Mouse (Mus musculus): Measurements from ENCODE around the gene Ttl. TPM values are rescaled to one million over a fixed set of nuclear protein-coding genes. Genes with fewer than 3 reads are reported as not detected.

Ttl gene
- total and polyA plus RNA-seq, 2 experiments from 2014 or later: 5.6 to 9.4 TPM

GRCm38 (mm10) chr2:129061456-129062059 lies 4.2 kb upstream of the Ttl start:
- no peak overlapping the region for H3K9ac ChIP-seq (replicated peaks; ENCODE audit: low read depth, low read length)
- no peak for ATAC-seq (ENCODE audit: insufficient read depth, low read depth)

DNA sequence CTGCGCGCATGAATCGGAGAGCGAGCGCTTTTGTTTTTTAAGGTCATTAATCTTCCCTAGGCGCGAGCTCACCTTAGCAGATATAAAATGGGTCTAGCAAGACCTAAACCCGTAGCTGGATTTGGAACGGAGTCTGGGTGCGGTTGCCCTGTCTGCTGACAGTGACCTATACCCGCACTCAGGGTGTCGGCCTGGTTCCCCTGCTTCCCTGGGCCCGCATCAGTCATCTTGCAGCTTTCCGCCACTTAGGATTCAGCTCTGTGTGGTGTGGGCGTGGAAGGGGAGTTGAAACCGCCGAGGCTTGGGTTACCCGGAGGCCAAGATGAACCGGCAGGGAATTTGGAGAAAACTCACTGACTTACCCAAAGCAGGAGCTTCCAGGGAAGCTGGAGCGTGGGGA lies 584 bp downstream of the Ttl start:
- H3K4me2 ChIP-seq (ENCODE audit: low read depth, low read length): peak overlapping the region; percentile 71
- peak overlapping the region; percentile 52; the same call in 1 of the 2 replicates for H3K27ac ChIP-seq (ENCODE audit: low read depth)
- H3K9ac ChIP-seq (replicated peaks; ENCODE audit: low read depth, low read length): peak overlapping the region; percentile 63
- TF ChIP-seq CTCF (IDR thresholded peaks at IDR 0.05; ENCODE audit: low read depth) (no peak), EP300 (IDR thresholded peaks at IDR 0.05; ENCODE audit: low read depth) (no peak)
- ATAC-seq (ENCODE audit: insufficient read depth, low read depth) (peak; percentile 57), DNase-seq (ENCODE audit: low spot score) (peak; percentile 30)
- H3K36me3 ChIP-seq (replicated peaks; ENCODE audit: control insufficient read depth, insufficient read depth, low read length): no peaks in the 10 kb centered on the region
- under 1% methylated on average over 20 of the region's 20 CpGs for WGBS
- H3K4me3 ChIP-seq (ENCODE audit: low read depth, low read length): peak overlapping the region; percentile 76
- H3K27me3 ChIP-seq (ENCODE audit: control insufficient read depth, insufficient read depth, low read length): no peaks in the 10 kb centered on the region
- no peaks in the 10 kb centered on the region for H3K9me3 ChIP-seq (replicated peaks; ENCODE audit: control insufficient read depth, low read length)
- H3K4me1 ChIP-seq (ENCODE audit: control insufficient read depth, insufficient read depth): peaks cover 15% of the 10 kb centered on the region; the same call in 1 of the 2 replicates

More at GRCm38 (mm10) chr2:129061456-129062059, 4.2 kb upstream of the Ttl start:
- no peak for TF ChIP-seq CTCF (IDR thresholded peaks at IDR 0.05; ENCODE audit: low read depth)
- no peak for TF ChIP-seq EP300 (IDR thresholded peaks at IDR 0.05; ENCODE audit: low read depth)
- Histone ChIP-seq H3K27ac (ENCODE audit: low read depth) (no peak overlapping the region), H3K9me3 (replicated peaks; ENCODE audit: control insufficient read depth, low read length) (0 out of 2 replicates have a peak, but pooled peaks cover 9% of the 10 kb centered on the region), H3K36me3 (replicated peaks; ENCODE audit: control insufficient read depth, insufficient read depth, low read length) (no peaks in the 10 kb centered on the region), H3K4me3 (ENCODE audit: low read depth, low read length) (no peak overlapping the region), H3K4me2 (ENCODE audit: low read depth, low read length) (no peak overlapping the region), H3K27me3 (ENCODE audit: control insufficient read depth, insufficient read depth, low read length) (no peaks in the 10 kb centered on the region), H3K4me1 (ENCODE audit: control insufficient read depth, insufficient read depth) (peaks cover 4% of the 10 kb centered on the region; the same call in 1 of the 2 replicates)
- no peak for DNase-seq (ENCODE audit: low spot score)
- WGBS: 69% methylated on average over 10 of the region's 10 CpGs

DNA sequence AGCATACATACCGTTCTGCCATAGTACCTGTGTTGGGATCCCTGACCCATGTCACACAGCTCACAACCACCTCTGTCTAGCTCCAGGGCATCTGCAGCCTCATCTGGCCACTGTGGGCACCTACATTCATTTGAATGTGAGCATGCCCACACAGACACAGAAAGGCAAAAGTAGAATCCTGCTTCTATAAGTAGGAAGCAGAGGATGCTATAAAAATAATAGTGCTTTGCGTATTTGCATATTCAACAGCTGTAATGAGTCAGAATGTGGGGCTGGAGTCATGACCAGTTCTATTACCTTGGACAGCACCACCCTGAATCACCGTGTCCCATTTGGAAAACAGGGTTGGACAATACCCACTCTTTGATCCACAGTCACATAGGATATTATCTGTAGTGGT lies 4.6 kb downstream of the Ttl start:
- Histone ChIP-seq H3K9me3 (replicated peaks; ENCODE audit: control insufficient read depth, low read length) (no peaks in the 10 kb centered on the region), H3K27ac (ENCODE audit: low read depth) (no peak overlapping the region), H3K27me3 (ENCODE audit: control insufficient read depth, insufficient read depth, low read length) (no peaks in the 10 kb centered on the region), H3K36me3 (replicated peaks; ENCODE audit: control insufficient read depth, insufficient read depth, low read length) (no peaks in the 10 kb centered on the region), H3K9ac (replicated peaks; ENCODE audit: low read depth, low read length) (no peak overlapping the region), H3K4me3 (ENCODE audit: low read depth, low read length) (no peak overlapping the region), H3K4me1 (ENCODE audit: control insufficient read depth, insufficient read depth) (peaks cover 15% of the 10 kb centered on the region; the same call in 1 of the 2 replicates), H3K4me2 (ENCODE audit: low read depth, low read length) (no peak overlapping the region)
- WGBS: 85% methylated on average over 3 of the region's 3 CpGs
- DNase-seq (ENCODE audit: low spot score): no peak
- no peak for ATAC-seq (ENCODE audit: insufficient read depth, low read depth)
- TF ChIP-seq EP300 (IDR thresholded peaks at IDR 0.05; ENCODE audit: low read depth) (no peak), CTCF (IDR thresholded peaks at IDR 0.05; ENCODE audit: low read depth) (no peak)

DNA sequence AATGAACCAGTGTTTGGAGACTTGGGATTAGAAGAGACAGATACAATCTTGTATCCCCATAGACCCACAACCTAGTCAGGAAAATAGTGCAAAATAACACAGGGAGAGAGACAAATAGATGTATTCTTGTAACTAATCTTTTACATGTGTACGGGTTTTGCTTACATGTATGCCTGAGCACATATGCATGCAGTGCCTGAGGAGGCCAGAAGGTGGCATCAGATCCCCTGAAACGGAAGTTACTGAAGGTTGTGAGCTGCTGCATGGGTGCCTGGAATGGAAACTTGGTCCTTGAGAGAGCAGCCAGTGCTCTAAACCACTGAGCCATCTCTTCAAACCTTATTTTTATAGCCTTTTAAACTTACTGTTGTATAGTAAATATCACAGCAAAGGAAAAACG lies 12.6 kb downstream of the Ttl start:
- no peak overlapping the region for H3K4me2 ChIP-seq (ENCODE audit: low read depth, low read length)
- TF ChIP-seq EP300 (IDR thresholded peaks at IDR 0.05; ENCODE audit: low read depth) (no peak), CTCF (IDR thresholded peaks at IDR 0.05; ENCODE audit: low read depth) (peak; percentile 21)
- no peaks in the 10 kb centered on the region for H3K9me3 ChIP-seq (replicated peaks; ENCODE audit: control insufficient read depth, low read length)
- no peak overlapping the region for H3K4me3 ChIP-seq (ENCODE audit: low read depth, low read length)
- 82% methylated on average over 3 of the region's 3 CpGs for WGBS
- no peaks in the 10 kb centered on the region for H3K27me3 ChIP-seq (ENCODE audit: control insufficient read depth, insufficient read depth, low read length)
- no peak for ATAC-seq (ENCODE audit: insufficient read depth, low read depth)
- no peak overlapping the region for H3K9ac ChIP-seq (replicated peaks; ENCODE audit: low read depth, low read length)
- DNase-seq (ENCODE audit: low spot score): no peak
- no peak overlapping the region for H3K27ac ChIP-seq (ENCODE audit: low read depth)
- no peaks in the 10 kb centered on the region for H3K4me1 ChIP-seq (ENCODE audit: control insufficient read depth, insufficient read depth)
- peaks cover 31% of the 10 kb centered on the region for H3K36me3 ChIP-seq (replicated peaks; ENCODE audit: control insufficient read depth, insufficient read depth, low read length)

- 0 out of 2 replicates have a peak overlapping the region, but pooled peaks have one; percentile 13 for H3K27ac ChIP-seq (ENCODE audit: low read depth)
- no peak overlapping the region for H3K4me2 ChIP-seq (ENCODE audit: low read depth, low read length)
- H3K4me3 ChIP-seq (ENCODE audit: low read depth, low read length): no peak overlapping the region
- H3K9ac ChIP-seq (replicated peaks; ENCODE audit: low read depth, low read length): no peak overlapping the region
- peaks cover 31% of the 10 kb centered on the region for H3K36me3 ChIP-seq (replicated peaks; ENCODE audit: control insufficient read depth, insufficient read depth, low read length)
- no peak for DNase-seq (ENCODE audit: low spot score)
- H3K4me1 ChIP-seq (ENCODE audit: control insufficient read depth, insufficient read depth): no peaks in the 10 kb centered on the region
- 46% methylated on average over 2 of the region's 2 CpGs for WGBS
- ATAC-seq (ENCODE audit: insufficient read depth, low read depth): no peak
- TF ChIP-seq CTCF (IDR thresholded peaks at IDR 0.05; ENCODE audit: low read depth) (no peak), EP300 (IDR thresholded peaks at IDR 0.05; ENCODE audit: low read depth) (no peak)
- H3K27me3 ChIP-seq (ENCODE audit: control insufficient read depth, insufficient read depth, low read length): no peaks in the 10 kb centered on the region
- H3K9me3 ChIP-seq (replicated peaks; ENCODE audit: control insufficient read depth, low read length): no peaks in the 10 kb centered on the region
These were observed 13.5 kb downstream of the Ttl start for GRCm38 (mm10) chr2:129079194-129079593.

GRCm38 (mm10) chr2:129081097-129081496 lies 15.4 kb downstream of the Ttl start:
- peaks cover 34% of the 10 kb centered on the region for H3K36me3 ChIP-seq (replicated peaks; ENCODE audit: control insufficient read depth, insufficient read depth, low read length)
- H3K4me1 ChIP-seq (ENCODE audit: control insufficient read depth, insufficient read depth): no peaks in the 10 kb centered on the region
- no peaks in the 10 kb centered on the region for H3K27me3 ChIP-seq (ENCODE audit: control insufficient read depth, insufficient read depth, low read length)
- H3K4me2 ChIP-seq (ENCODE audit: low read depth, low read length): no peak overlapping the region
- no peak overlapping the region for H3K4me3 ChIP-seq (ENCODE audit: low read depth, low read length)
- no peak overlapping the region for H3K9ac ChIP-seq (replicated peaks; ENCODE audit: low read depth, low read length)
- 0 out of 2 replicates have a peak, but pooled peaks cover 3% of the 10 kb centered on the region for H3K9me3 ChIP-seq (replicated peaks; ENCODE audit: control insufficient read depth, low read length)
- TF ChIP-seq EP300 (IDR thresholded peaks at IDR 0.05; ENCODE audit: low read depth) (no peak), CTCF (IDR thresholded peaks at IDR 0.05; ENCODE audit: low read depth) (peak; percentile 14; the same call in 1 of the 2 replicates)
- no peak for DNase-seq (ENCODE audit: low spot score)
- 62% methylated on average over 13 of the region's 13 CpGs for WGBS
- no peak overlapping the region for H3K27ac ChIP-seq (ENCODE audit: low read depth)
- no peak for ATAC-seq (ENCODE audit: insufficient read depth, low read depth)

Measured in heart, postnatal 0 days (tissue).